Mouse (Mus musculus): Measurements from ENCODE around the gene Ero1lb. TPM values are rescaled to one million over a fixed set of nuclear protein-coding genes. Genes with fewer than 3 reads are reported as not detected.

Ero1lb gene
- total and polyA plus RNA-seq, 3 experiments, result 20.4 to 34.8 (median 26.6) TPM

DNA sequence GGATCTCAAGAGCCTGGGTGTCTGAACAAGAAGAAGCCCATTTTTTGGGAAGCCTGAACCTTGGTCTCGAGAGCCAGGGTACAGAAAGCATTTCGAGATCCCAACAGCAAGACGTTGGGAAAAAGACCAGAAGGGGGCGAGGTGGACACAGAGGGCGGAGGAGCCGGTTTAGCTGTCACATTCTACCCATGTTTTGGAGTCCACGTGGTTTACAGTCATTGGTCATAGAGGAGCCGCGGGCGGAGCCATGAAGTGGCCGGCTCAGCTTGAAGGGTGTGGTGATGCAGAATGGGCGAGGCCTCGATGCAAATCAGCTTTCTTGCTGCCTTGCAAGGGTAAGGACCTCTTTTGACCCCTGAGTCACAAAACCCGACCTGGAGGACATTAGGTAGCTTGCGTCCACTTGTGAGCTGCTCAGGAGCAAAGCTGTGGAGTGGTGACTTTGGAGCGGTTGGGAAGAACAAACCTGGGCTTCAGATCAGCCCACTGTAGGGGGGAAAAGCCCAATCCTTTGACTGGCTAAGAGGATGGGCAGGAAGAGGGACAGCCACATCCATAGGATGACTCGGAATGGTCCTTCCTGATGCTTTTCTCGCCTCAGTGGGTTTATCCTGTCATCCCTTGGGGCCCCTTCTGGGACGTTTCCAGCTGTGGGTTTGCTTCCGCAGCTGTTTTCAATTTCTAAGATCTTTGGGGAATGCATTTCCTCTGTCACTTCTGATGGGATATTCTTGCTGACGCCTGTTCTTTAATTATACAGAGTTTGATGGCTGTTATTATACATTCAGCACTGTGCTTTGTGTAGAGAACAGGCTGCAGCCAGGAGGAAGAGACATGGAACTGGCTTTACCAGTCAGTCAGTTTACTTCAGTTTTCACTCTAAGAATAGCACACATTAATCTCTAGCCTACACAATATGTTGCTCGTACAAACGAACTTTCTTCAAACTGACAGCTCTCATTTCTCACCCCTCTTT is 23.4 kb upstream of the Ero1lb start (continued):
- no peak for TF ChIP-seq GABPA (IDR thresholded peaks at IDR 0.05; ENCODE audit: insufficient replicate concordance, low read depth, low read length)
- TF ChIP-seq CTCF (conservative IDR thresholded peaks at IDR 0.05 in 1 of 2, IDR thresholded peaks at IDR 0.05 in 1 of 2; ENCODE audit: low read depth in 2 of 2, low read length in 2 of 2), result peak in 1 of 2 experiments; percentile 68; a peak in 2 of 4 replicates
- no peak for TF ChIP-seq JUND (conservative IDR thresholded peaks at IDR 0.05; ENCODE audit: low read depth, low read length)
- TF ChIP-seq ELF1 (IDR thresholded peaks at IDR 0.05; ENCODE audit: low read depth, low read length), result no peak
- TF ChIP-seq UBTF (IDR thresholded peaks at IDR 0.05; ENCODE audit: low read depth, low read length), result no peak
- no peak for TF ChIP-seq MAFK (IDR thresholded peaks at IDR 0.05; ENCODE audit: insufficient replicate concordance, low read length)
- TF ChIP-seq USF1 (IDR thresholded peaks at IDR 0.05; ENCODE audit: low read depth, low read length), result peak; percentile 27; the same call in 1 of the 2 replicates
- TF ChIP-seq E2F4 (IDR thresholded peaks at IDR 0.05; ENCODE audit: insufficient replicate concordance, low read depth, low read length), result no peak
- TF ChIP-seq MAZ (IDR thresholded peaks at IDR 0.05; ENCODE audit: low read depth, low read length), result no peak
- no peak for TF ChIP-seq ZKSCAN1 (IDR thresholded peaks at IDR 0.05; ENCODE audit: borderline replicate concordance, low read depth, low read length)

DNA sequence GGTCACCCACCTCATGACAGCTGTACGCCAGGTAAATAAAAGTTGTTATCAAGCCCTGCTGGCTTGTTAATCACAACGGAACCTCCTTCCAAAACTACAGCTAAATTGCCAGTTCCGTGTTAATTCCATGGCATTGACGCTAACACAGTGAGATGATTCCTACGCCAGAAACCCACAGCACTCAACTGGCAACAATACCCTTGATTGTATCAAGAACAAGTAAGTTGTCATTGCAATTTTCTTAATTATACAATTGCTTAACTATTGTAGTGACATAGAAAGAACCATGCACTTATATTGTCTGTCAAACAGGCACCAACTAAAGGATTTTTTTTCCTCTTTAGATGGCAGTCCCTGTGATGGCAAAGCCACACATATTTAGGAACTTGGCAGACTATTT is 22.4 kb upstream of the Ero1lb start:
- Histone ChIP-seq H3K4me1 (ENCODE audit: control insufficient read depth in 1 of 2, insufficient read depth in 2 of 2) (peaks cover 5 to 27% of the 10 kb centered on the region in 2 experiments), H3K9me3 (replicated peaks; ENCODE audit: low read length) (peaks cover 6% of the 10 kb centered on the region), H3K27me3 (replicated peaks) (no peaks in the 10 kb centered on the region), H3K9ac (ENCODE audit: insufficient read depth, low read depth) (no peak overlapping the region), H3K27ac (ENCODE audit: insufficient read depth, low read depth) (no peak overlapping the region), H3K4me2 (ENCODE audit: insufficient read depth, low read depth, poor library complexity, severe bottlenecking) (no peak overlapping the region), H3K79me2 (replicated peaks; ENCODE audit: control insufficient read depth, extremely low read depth, insufficient read depth, poor library complexity, severe bottlenecking) (no peaks in the 10 kb centered on the region), H3K4me3 (replicated peaks in 1 of 3; ENCODE audit: low read depth in 2 of 3, low read length in 2 of 3, poor library complexity in 1 of 3) (no peak overlapping the region), H3K36me3 (replicated peaks in 1 of 2; ENCODE audit: control insufficient read depth in 1 of 2, insufficient read depth in 1 of 2, low read length in 1 of 2) (no peaks in the 10 kb centered on the region)
- TF ChIP-seq HCFC1 (IDR thresholded peaks at IDR 0.05; ENCODE audit: low read depth, low read length), result no peak
- TF ChIP-seq TBP (conservative IDR thresholded peaks at IDR 0.05; ENCODE audit: low read depth, low read length), result no peak
- no peak for TF ChIP-seq MXI1 (IDR thresholded peaks at IDR 0.05; ENCODE audit: low read depth, low read length)
- TF ChIP-seq POLR2A (IDR thresholded peaks at IDR 0.05; ENCODE audit: low read depth, low read length), result no peak
- no peak for TF ChIP-seq IRF4 (IDR thresholded peaks at IDR 0.05; ENCODE audit: low read depth, low read length)
- TF ChIP-seq MYC (IDR thresholded peaks at IDR 0.05; ENCODE audit: low read depth, low read length), result no peak
- in situ Hi-C loops (cut with MboI; ENCODE audit: low pct_ligation_motif_present, low pct_unique_long_range_greater_than_20kb, low sequenced_read_pairs) (loop anchor here (5.0 to 25.0 kb wide), 2 partner anchors 66 to 144 kb away; no protein-coding TSS in a partner anchor), dilution Hi-C loops (cut with MboI; ENCODE audit: extremely low pct_ligation_motif_present, extremely low pct_unique_long_range_greater_than_20kb, low sequenced_read_pairs) (no loop called here)
- DNase-seq (ENCODE audit: extremely low read depth), result no peak
